Mouse (Mus musculus) kidney, adult 9 months (tissue): Measurements from ENCODE around the gene Gm7029.
"Not testable (repeated sequence)": the region's sequence is repeated elsewhere in the genome, so short reads cannot be mapped to it uniquely, and the experiment has no call there.

Source experiments
- DNase-seq: peaks from one replicate; pipeline ENCODE4 v3.0.0; 2022

Gene Gm7029

GRCm38 (mm10) chr17:33873537-33873936 is at the start of gene Gm7029:
Gene Gm7029 (plus strand): TSS chr17:33873837.
- DNase-seq, result not testable (repeated sequence)

- DNase-seq, result peak; percentile 99
These were observed 49.3 kb upstream of the Gm7029 start, which contains the start of the genes Rps28 and Ndufa7 for GRCm38 (mm10) chr17:33824084-33824996. Gene Rps28 (minus strand): TSS chr17:33824562. Gene Ndufa7 (plus strand): TSS chr17:33824572.

GRCm38 (mm10) chr17:33824997-33825330 is 48.7 kb upstream of the Gm7029 start:
- DNase-seq, result not testable (repeated sequence)

GRCm38 (mm10) chr17:33825462-33825861 is 48.2 kb upstream of the Gm7029 start:
- DNase-seq, result no peak

- peak; percentile 83 for DNase-seq
These were observed 46.8 kb upstream of the Gm7029 start for GRCm38 (mm10) chr17:33826850-33827249.

GRCm38 (mm10) chr17:33828892-33829291 is 44.7 kb upstream of the Gm7029 start:
- peak; percentile 95 for DNase-seq

GRCm38 (mm10) chr17:33829561-33829960 is 44.1 kb upstream of the Gm7029 start:
- DNase-seq, result no peak

- peak; percentile 95 for DNase-seq
These were observed 30.5 kb upstream of the Gm7029 start, which contains the start of gene Cd320 for GRCm38 (mm10) chr17:33842966-33843795. Gene Cd320 (plus strand): TSS chr17:33843091.

GRCm38 (mm10) chr17:33844196-33844595 is 29.4 kb upstream of the Gm7029 start:
- no peak for DNase-seq

- DNase-seq, result no peak
These were observed 25.5 kb upstream of the Gm7029 start for GRCm38 (mm10) chr17:33848139-33848538.

GRCm38 (mm10) chr17:33851331-33851730 is 22.3 kb upstream of the Gm7029 start:
- DNase-seq, result no peak

GRCm38 (mm10) chr17:33857816-33858215 is 15.8 kb upstream of the Gm7029 start:
- no peak for DNase-seq

GRCm38 (mm10) chr17:33865330-33866030 is 8.2 kb upstream of the Gm7029 start:
- DNase-seq, result peak; percentile 68

GRCm38 (mm10) chr17:33874411-33874810 is 774 bp downstream of the Gm7029 start:
- DNase-seq, result no peak

GRCm38 (mm10) chr17:33875797-33876196 is 2.2 kb downstream of the Gm7029 start:
- not testable (repeated sequence) for DNase-seq

- not testable (repeated sequence) for DNase-seq
These were observed 10.7 kb downstream of the Gm7029 start for GRCm38 (mm10) chr17:33884320-33884719.

- peak; percentile 62 for DNase-seq
These were observed 14.2 kb downstream of the Gm7029 start for GRCm38 (mm10) chr17:33887802-33888201.

GRCm38 (mm10) chr17:33888230-33888629 is 14.6 kb downstream of the Gm7029 start:
- not testable (repeated sequence) for DNase-seq

GRCm38 (mm10) chr17:33889941-33890532 is 16.4 kb downstream of the Gm7029 start:
- not testable (repeated sequence) for DNase-seq

GRCm38 (mm10) chr17:33890533-33891059 is 17.0 kb downstream of the Gm7029 start, which contains the start of gene Kifc1:
Gene Kifc1 (minus strand): TSS chr17:33890661.
- DNase-seq, result peak; percentile 100

GRCm38 (mm10) chr17:33891357-33891756 is 17.7 kb downstream of the Gm7029 start:
- DNase-seq, result peak; percentile 23

- DNase-seq, result peak; percentile 34
These were observed 18.3 kb downstream of the Gm7029 start for GRCm38 (mm10) chr17:33891892-33892291.
